Mouse (Mus musculus): ENCODE measurements around the gene Atg5.

DNA sequence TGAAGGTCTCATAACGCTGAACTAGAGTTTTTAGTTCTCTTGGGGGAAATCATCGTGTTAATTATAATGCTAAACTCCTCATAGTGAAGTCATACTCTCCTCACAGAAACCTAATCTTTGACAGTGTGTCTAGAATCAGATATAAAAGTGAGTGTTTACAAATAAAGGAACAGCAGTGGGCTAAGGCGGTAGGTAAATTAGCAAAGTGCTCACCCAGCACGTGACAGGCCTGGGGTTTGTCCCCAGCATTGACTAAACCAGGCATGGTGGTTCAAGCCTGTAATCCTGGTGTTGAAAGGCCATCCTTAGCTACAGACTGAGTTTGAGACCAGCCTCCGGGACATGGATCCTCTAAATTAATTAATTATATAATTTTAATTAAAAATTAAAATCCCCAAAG lies 110.2 kb downstream of the Atg5 start:
- TF ChIP-seq CTCF (IDR thresholded peaks at IDR 0.05; ENCODE audit: extremely low read depth, insufficient read depth, low read length) = no peak
- TF ChIP-seq POLR2A (IDR thresholded peaks at IDR 0.05; ENCODE audit: extremely low read depth, insufficient read depth, low read length) = no peak
